Mouse (Mus musculus) erythroid progenitor cell, adult 5-6 weeks (primary cell): ENCODE measurements around the gene Fscn2. TPM values are rescaled to one million over a fixed set of nuclear protein-coding genes. Genes with fewer than 3 reads are reported as not detected.

ENCODE experiments used
- ATAC-seq: replicated peaks from 2 replicates; pipeline ENCODE4 v1.8.0; 2016; ENCODE audit warnings: moderate number of reproducible peaks, mild to moderate bottlenecking, moderate TSS enrichment, inconsistent platforms; ENCODE audit not compliant: poor library complexity, low FRiP score, severe bottlenecking
- total RNA-seq, 2 experiments: library from RNA; stranded (forward) in 1 of 2; stranded (reverse) in 1 of 2; fragments of 150-400 nt in 1 of 2; fragments of 186-747, 209-891 nt in 1 of 2; gene quantifications; 2 replicates each; pipeline versions ENCODE4 v1.2.3 to v1.2.4; 2015 to 2017; ENCODE audit warnings: low replicate concordance in 2 of 2

The Fscn2 gene
- total RNA-seq, 2 experiments from 2014 or later, result not detected

DNA sequence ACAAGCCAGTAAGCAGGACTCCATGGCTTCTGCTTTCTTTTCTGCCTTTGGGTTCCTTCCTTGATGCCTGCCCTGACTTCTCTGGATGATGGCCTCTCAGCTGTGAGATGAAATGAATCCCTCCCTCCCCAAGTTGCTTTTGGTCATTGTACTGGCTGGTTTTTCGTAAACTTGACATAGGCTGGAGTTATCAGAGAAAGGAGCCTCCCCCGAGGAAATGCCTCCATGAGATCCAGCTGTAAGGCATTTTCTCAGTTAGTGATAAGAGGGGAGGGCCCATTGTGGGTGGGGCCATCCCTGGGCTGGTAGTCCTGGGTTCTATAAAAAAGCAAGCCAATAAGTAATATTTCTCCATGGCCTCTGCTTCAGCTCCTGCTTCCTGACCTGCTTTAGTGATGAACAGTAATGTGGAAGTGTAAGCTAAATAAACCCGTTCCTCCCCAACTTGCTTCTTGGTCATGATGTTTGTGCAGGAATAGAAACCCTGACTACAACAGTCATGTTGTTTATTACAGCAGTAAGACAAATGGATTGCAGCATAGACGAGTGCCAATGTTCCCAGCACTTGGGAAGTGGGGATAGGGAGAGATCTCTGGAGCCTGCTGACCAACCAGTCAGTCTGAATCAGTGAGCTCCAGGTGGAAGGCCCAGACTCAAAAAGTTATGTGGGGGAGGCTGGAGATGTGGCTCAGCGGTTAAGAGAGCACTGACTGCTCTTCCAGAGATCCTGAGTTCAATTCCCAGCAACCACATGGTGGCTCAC is 5.9 kb upstream of the Fscn2 start:
- ATAC-seq, result peak; percentile 2; the same call in 1 of the 2 replicates

DNA sequence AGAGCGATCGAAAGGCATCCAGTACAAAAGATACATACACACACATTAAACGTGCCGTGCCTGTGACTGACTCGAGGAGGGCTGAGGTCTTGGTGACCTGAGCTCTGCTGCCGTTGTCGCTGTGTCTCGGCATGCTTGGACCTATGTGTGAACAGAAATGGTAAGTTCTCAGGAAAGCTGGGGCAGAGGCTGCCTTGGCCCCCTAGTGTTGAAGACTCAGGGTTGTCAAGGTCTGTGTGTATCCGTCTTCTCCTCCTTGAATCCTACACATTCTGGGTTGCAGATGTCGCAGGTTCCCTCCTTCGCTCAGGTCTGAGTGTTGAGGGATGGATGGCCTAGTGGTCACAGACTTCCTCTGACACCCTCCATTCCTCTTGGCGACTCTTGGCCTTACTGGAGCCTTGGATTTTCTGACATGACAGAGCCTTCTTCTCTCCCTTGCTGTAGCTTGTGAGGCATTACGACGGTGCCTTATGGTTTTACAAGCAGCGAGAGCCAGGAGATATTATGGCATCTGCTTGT is 5.0 kb upstream of the Fscn2 start:
- no peak for ATAC-seq

DNA sequence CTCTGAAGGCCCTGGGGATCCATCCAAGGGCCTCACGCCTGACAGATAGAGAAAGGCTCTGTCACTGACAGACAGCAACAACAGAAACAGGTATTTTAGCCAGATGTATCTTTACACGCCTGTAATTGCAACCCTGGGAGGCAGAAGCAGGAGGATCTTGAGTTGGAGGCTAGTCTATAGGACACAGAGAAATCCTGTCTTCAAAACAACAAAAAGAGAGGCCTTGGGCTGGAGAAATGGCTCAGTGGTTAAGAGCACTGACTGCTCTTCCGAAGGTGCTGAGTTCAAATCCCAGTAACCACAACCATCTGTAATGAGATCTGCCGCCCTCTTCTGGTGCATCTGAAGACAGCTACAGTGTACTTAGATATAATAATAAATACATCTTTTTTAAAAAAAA is 4.4 kb upstream of the Fscn2 start:
- no peak for ATAC-seq

DNA sequence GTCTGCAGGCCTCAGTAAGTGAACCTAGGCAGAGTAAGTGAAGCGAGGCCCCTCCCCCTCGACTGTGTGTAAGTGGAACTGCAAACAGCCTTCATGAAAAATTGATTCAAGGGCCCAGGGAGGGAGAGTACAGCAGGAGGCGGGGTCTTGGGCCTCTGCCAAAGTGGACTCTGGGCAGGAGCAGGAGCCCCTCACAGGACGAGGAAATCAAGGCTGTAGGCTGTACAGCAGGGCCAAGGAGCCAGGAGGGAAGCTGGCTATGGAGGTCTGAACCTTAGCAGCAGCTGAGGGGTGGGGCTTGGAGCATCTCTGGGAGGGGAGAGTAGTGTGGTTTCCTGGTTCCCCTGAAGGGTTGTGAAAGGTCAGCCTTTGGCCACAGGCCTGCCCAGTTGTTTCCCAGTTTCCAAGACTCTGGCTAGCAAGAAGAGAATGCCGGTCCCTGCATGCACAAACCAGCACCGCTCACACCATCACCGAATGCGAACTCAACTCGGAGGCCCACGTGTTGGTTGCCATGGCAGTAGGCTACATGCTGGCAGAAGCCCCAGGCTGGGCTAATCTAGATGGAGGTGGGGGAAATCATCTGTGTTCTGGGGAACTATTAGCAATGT is 3.4 kb upstream of the Fscn2 start:
- no peak for ATAC-seq

DNA sequence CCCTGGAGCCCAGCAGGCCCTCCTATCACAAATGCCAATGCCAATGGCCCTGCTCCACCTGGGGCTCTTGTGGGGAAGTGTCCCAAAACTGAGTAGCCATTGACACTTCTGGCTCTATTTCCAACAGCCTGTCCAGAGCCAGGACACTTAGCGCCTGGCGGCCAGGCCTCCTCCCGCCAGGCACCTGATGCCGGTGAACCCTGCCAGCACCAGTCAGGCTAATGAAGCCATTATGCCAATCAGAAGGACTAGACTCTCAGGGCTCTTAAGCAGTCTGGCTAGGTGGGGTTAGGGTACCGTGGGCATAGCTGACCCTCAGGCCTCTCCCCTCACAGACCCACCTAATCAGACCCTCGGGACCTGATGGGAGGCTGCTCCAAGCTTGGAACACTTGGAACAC is 1.9 kb upstream of the Fscn2 start:
- ATAC-seq, result no peak

DNA sequence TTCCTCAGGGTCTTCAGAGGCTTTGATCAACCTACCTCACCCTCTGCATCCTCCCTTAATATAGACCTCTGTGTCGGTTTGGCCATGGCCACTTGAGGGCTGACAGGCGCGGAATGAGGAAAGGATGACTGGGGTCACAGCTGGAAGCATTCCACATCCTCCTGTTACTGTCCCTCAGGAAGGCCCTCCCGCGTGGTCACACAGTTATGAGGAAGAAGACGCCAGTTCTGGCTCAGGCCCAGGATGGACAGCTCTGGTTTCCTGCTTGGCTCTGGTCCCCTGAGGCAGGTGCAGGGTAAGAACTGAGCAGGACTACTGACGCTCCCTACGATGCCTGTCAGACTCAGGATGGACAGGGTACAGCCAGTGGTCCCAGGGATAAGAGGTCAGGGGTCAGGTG is 1.3 kb upstream of the Fscn2 start:
- ATAC-seq, result no peak

DNA sequence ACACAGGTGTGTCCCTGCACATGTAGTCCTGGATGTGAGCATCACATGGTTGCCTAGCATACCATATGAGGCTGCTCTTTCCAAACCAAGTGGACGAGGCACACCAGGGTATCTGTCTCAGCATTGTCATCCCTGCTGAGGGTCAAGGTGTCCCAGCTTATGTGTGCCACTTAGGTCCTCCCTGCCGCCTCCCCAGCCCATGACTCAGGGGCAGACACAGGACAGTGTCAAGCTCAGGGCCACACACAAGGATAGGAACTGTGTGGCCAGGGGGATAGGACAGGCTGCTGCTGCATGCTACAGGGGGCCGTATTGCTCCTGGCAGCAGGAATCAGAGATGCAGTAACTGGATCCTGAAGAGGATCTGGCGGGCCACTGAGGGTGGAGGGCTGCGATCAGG is 579 bp upstream of the Fscn2 start:
- no peak for ATAC-seq

DNA sequence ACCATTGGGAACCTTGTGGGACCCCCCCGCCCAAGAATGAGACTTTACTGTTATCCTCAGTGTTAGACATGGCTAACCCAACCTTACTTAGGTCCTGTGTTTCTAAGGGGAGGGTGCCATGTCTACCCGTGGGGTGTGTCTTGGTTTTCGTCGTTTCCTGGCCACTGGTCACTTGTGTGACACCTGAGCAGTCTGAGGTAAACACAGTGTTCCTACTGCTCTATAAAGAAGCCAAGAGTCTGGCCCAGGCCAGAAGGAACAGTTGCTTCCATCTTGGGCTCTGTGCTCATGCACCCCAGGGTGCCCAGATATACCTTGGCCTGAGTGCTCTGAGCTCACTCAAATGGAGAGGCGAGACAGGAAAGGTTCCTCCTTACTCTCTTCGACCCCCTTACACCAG is 1.6 kb downstream of the Fscn2 start:
- no peak for ATAC-seq

DNA sequence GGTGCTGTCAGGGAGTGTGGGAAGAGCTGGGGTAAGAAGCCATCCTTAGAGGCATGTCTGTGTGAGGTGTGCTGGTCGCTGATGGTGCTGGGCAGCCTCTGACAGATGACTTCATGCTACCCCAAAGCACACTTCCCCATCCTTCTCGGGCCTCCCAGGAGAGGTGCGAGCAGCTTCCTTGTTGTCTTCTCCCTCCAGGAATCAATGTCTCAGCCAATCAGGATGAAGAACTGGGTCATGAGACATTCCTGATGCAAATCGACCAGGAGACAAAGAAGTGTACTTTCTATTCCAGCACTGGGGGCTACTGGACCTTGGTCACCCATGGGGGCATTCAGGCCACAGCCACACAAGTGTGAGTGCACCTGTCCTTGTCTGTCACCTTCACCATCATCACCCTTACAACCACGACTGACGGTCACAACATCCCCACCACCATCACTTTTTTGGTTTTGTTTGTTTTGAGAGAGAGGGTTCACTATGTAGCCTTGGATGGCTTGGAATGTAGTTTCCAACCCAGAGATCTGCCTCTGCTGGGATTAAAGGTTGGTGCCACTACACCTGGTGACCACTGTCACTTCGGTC is 5.2 kb downstream of the Fscn2 start:
- ATAC-seq, result no peak

DNA sequence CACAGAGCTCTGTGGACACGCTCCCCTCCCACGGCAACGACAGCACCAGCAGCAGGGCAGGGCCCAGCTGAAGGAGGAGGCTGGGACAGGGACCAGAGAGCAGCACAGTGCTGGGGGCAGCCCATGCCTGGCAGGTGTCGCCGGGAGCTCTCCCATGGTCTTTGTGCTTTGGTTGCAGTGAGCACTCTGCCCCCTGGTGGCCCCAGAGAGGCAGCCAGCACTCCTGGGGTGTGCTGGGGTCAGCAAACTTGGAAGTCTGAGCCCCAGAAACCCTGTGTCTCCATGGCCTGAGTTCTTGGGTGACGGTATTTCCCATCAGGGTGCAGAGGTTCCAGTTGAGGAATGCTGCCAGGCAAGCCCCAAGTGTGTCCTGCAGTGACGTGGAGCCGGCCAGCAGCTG is 8.3 kb downstream of the Fscn2 start:
- ATAC-seq, result peak; percentile 64

DNA sequence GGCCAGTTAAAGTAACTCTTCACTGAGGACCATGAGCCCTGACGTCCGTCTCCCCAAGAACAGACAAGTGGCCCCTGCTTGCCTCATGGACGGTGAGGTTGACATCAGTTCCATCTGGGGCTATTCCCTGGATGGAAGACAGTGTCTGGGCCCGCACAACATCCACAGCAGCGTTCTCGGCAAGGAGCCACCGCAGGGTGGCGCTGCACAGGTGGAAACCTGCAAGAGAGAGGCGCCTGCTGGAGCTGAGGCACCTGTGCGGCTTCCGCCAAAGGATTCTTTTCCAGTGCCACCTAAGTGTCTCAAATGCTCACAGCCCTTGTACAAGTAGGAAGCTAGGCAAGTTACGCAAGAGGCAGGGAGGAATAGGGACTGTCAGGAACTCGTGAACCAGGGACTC is 11.7 kb downstream of the Fscn2 start:
- ATAC-seq, result no peak

DNA sequence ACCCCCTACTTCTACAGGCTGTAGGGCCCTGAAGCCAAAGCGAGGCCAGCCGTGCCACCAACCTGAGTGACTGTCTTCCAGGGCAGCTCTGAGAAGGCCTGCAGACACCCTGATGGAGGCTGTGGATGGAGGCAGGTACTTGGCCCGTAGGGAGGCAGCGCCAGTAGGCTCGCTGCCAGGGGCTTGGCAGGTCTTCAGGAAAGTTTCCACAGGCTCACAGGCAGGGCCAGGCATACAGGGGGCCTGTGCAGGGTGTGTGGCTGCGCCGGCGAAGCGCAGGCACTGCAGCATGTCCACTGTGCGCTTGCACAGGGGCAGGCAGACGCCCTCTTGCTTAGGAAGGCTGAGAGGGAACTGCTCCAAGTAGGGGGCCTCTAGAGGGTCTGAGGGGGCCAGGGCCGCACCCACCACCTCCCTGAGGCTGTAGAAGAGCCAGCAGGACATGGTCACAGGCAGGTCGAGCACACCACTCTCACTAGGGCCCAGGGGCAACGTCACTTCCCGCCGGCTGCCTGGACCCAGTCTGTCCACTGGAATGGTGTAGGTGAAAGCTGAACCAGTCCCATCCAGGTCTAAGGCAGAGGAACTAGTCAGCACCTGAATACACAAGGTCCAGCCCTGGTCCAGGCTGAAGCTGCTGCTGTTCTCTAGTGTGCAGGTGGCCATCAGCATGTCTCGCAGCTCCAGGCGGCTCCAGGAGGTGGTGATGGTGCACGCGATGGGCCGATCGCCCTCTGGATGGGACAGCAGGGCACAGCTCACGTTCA is 12.7 kb downstream of the Fscn2 start:
- no peak for ATAC-seq

DNA sequence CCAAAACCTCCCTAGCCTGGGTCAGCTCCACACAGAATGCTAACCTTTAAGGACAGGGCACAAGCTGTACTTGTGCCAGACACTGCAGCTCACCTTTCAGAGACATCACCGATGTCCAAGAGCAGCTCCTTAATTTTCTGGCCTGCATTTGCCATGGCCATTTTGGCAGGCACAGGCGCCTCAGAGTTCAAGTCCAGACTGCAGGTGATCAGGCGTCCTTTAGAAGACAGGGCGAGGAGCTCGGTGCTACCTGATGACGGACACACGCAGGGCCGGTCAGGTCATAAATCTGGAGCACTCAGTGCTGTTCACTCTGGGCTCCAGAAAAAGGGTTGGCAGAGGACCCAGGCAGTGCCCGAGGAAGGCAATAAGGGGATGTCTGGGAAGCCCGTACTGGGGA is 14.0 kb downstream of the Fscn2 start:
- no peak for ATAC-seq

DNA sequence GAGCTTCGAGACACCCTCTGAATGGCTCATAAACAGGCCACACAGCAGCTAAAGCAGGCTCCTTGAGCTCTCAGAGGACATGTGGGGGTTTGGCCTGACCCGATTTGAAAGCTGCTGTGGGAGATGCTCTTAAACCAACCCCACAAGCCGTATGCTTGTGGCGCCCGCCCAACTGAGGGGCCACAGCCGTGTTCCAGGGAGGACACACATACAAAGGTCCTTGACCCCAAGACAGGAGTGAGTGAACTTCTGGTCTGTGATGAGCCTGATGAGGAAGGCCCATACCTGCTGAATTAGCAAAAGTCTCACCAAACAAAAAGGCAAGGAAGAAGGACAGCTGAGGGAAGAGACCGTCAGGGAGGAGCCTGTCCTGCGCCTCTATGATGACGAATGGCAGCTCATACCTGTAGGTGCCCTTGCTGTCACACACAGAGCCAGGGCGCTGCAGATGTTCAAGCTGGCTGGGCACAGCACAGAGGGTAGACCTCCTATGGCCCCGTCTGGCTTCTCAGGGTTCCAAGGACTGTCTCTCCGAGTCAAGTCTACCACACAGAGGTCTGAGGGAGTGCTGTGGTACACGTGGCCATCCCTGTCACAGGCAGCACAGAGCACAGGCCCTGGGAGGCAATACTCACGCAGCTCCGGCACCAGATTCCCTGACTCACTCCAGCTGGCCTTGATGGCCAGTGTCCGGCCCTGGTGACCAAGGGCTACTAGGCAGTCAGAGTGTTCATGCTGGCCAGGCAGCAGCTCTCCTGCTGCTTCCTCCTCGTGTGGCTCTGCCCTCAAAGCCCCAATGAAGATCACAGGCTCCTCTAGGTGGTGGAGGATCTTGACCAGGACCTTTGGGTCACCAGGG is 15.2 kb downstream of the Fscn2 start:
- ATAC-seq, result no peak

DNA sequence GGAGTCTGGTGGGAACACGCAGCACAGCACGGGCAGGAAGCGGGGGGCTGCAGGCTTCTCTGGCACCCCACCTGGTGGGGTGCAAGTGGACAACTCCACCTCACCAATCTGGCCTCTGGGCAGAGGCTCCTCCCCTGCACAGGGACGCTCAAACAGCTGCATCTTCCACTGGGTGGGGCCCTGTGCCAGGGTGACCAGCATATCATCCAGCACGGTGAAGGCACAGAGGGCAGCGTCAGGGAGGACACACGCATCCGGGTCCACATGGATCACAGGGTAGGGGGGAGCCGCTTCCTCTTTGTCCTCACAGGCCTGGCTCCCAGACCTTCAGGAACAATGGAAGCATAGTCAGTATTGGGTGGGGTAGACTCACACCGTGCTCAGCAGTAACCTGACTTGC is 16.0 kb downstream of the Fscn2 start:
- no peak for ATAC-seq

DNA sequence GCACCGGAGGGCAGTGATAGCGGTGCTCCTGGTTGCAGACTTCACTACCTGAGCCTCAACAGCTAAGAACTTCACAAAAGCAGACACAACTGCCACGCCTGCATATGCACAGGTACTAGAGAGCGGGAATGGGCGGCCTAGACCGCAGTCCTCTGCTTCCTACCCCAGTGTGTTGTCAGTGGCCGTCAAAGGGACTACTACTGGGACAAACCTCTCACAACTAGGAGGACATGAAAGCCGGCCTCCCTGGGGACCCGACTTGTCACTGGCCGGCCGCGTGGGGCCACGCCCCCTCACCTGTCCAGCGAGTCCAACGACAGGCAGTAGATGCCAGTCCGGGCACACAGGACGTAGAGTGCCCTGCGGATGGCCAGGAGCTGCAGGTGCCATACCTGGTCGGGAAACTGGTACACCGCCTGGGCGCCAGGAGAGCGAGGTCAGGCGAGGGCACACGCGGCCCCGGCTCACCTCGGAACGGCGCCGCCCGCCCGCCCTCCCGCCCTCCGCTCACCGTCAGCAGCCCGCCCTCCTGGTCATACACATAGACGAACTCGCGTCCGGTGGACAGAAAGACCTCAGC is 16.8 kb downstream of the Fscn2 start:
- ATAC-seq, result peak; percentile 12; the same call in 1 of the 2 replicates

DNA sequence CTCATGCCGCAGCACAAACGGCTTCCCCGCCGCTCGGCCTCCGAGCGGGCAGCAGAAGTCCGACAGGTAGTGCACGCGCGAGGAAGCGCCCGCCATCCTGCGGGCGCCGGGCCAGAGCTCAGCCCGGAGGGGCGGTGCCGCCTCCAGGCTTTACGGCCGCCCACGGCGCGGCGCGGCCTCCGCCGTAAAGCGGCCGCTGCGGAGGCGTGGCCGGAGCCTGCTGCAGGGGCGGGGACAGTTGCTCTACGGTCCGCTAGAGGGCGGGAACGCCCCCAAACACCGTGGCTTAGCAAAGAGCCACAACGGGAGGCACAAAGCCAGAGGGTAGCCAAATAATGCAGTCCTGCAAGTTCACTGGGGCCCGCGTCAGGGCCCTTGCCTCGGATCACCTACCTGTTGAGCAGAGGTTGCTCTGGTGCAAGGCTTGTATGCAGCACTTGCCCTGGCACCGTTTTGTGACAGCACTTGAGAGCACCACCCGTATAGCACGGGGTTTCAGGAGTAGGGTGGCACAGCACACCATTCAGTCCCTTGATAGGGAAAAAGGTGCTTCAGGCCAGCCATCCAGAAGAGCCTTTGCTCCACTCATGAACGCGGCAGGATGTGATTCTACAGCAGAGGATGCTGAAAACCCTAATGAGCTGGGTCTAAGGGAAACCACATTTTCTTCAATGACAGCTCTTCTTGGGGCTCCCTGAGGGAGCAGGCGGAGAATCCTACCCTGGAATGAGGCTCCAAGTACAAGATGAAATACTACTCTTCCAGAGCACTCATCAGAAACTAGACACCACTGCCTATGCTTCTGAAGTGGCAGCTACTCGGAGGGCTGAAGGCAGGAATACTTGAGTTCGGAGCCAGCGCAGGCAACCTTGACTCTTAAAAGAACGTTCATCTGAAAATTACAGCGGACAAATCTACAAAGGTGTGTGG is 17.5 kb downstream of the Fscn2 start, which contains the start of gene Faap100:
Gene Faap100, minus strand, starts transcription at position 154 of the 930 bp plus-strand sequence.
- ATAC-seq, result peak; percentile 83

DNA sequence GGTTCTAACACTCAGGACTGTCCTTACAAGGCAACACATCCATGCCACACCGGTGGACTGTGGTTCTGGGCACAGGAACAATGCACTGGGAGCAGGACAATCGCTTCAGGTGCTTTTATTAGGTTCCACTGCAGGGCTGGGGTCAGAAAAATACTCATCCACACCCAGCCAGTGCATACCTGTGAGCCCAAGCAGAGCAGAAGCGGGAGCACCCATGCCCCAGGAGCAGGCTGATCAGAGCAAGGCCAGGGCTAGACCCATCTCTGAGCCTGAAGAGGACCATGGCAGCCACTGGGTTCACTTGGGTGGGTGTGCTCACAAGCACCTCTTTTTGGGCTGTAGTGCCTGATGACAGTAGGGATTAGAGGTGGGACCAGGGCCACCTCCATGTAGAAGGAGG is 18.9 kb downstream of the Fscn2 start:
- ATAC-seq, result no peak
